Mouse (Mus musculus) MEL (cell line): ENCODE data around the gene 1700001L19Rik. TPM values are rescaled to one million over a fixed set of nuclear protein-coding genes. Genes with fewer than 3 reads are reported as not detected.
"Not testable (repeated sequence)": the region's sequence is repeated elsewhere in the genome, so short reads cannot be mapped to it uniquely, and the experiment has no call there.

Experiments used
- DNase-seq: peaks from one replicate; pipeline ENCODE4 v3.0.0; 2011; ENCODE audit warnings: low read depth, low spot score
- H3K27ac ChIP-seq: 2 replicates; pipeline ENCODE4 v1.5.1; 2012; ENCODE audit warnings: low read depth, mild to moderate bottlenecking, control low read depth, low read length, moderate library complexity; ENCODE audit not compliant: control insufficient read depth
- H3K27me3 ChIP-seq, 2 experiments: fragments of 150-350 bp in 1 of 2; sonication (generic) in 1 of 2; 2 replicates each; pipeline ENCODE4 v1.6.1; 2012; ENCODE audit warnings: low read length in 2 of 2, mild to moderate bottlenecking in 2 of 2, improper control_type of control experiment in 1 of 2, moderate library complexity in 1 of 2; ENCODE audit not compliant: insufficient read depth in 2 of 2, control insufficient read depth in 1 of 2
- H3K36me3 ChIP-seq, 2 experiments: 2 replicates each; pipeline ENCODE4 v1.6.1; 2012 to 2014; ENCODE audit warnings: low read length in 2 of 2, improper control_type of control experiment in 1 of 2, inconsistent platforms in 1 of 2, mild to moderate bottlenecking in 1 of 2; ENCODE audit not compliant: insufficient read depth in 2 of 2, control insufficient read depth in 1 of 2
- H3K4me1 ChIP-seq, 2 experiments: fragments of 150-350 bp in 1 of 2; sonication (generic) in 1 of 2; 2 replicates each; pipeline ENCODE4 v1.6.1; 2012; ENCODE audit warnings: low read length in 2 of 2, improper control_type of control experiment in 1 of 2, mild to moderate bottlenecking in 1 of 2; ENCODE audit not compliant: insufficient read depth in 2 of 2, control insufficient read depth in 1 of 2
- H3K4me3 ChIP-seq, 2 experiments: fragments of 150-350 bp in 1 of 2; sonication (generic) in 1 of 2; 2 replicates each; pipeline ENCODE4 v1.5.1; 2012; ENCODE audit warnings: low read depth in 2 of 2, low read length in 2 of 2, mild to moderate bottlenecking in 2 of 2, moderate library complexity in 2 of 2, control low read depth in 1 of 2, improper control_type of control experiment in 1 of 2; ENCODE audit not compliant: control insufficient read depth in 1 of 2, insufficient read depth in 1 of 2
- H3K79me2 ChIP-seq: 2 replicates; pipeline ENCODE4 v1.6.1; 2012; ENCODE audit warnings: mild to moderate bottlenecking, low read length, moderate library complexity; ENCODE audit not compliant: control insufficient read depth, poor library complexity, insufficient read depth
- H3K9ac ChIP-seq: 2 replicates; pipeline ENCODE4 v1.6.1; 2012; ENCODE audit warnings: low read depth, mild to moderate bottlenecking, control low read depth, low read length, moderate library complexity; ENCODE audit not compliant: control insufficient read depth, poor library complexity, severe bottlenecking
- H3K9me3 ChIP-seq: fragments of 150-350 bp; sonication (generic); replicated peaks from 2 replicates; pipeline ENCODE4 v1.6.1; 2012; ENCODE audit warnings: mild to moderate bottlenecking, low read length, improper control_type of control experiment, moderate library complexity; ENCODE audit not compliant: insufficient read depth
- CHD2 ChIP-seq: IDR thresholded peaks from 2 replicates; pipeline ENCODE4 v1.6.1; 2011; ENCODE audit warnings: low read length, improper control_type of control experiment
- CTCF ChIP-seq, 3 experiments: IDR thresholded peaks in 2 of 3; conservative IDR thresholded peaks in 1 of 3; 2 replicates each; pipeline ENCODE4 v1.5.1; 2011 to 2012; ENCODE audit warnings: low read length in 3 of 3, low read depth in 2 of 3, mild to moderate bottlenecking in 2 of 3, improper control_type of control experiment in 1 of 3, inconsistent platforms in 1 of 3, mixed read lengths in 1 of 3, moderate library complexity in 1 of 3; ENCODE audit not compliant: control insufficient read depth in 1 of 3, insufficient read depth in 1 of 3, poor library complexity in 1 of 3, severe bottlenecking in 1 of 3
- GATA1 ChIP-seq: IDR thresholded peaks from 2 replicates; pipeline ENCODE4 v1.6.1; 2011; ENCODE audit warnings: low read depth, low read length, improper control_type of control experiment
- HCFC1 ChIP-seq: IDR thresholded peaks from 2 replicates; pipeline ENCODE4 v1.6.1; 2012; ENCODE audit warnings: low read depth, mild to moderate bottlenecking, inconsistent platforms, low read length, improper control_type of control experiment, moderate library complexity
- KAT2A ChIP-seq: conservative IDR thresholded peaks from 2 replicates; pipeline ENCODE4 v1.6.1; 2012; ENCODE audit warnings: low read depth, low read length, improper control_type of control experiment, inconsistent platforms
- MAFK ChIP-seq: IDR thresholded peaks from 2 replicates; pipeline ENCODE4 v1.6.1; 2011; ENCODE audit warnings: low read depth, mild to moderate bottlenecking, low read length, improper control_type of control experiment, borderline replicate concordance
- MXI1 ChIP-seq: IDR thresholded peaks from 2 replicates; pipeline ENCODE4 v1.6.1; 2011; ENCODE audit warnings: mild to moderate bottlenecking, low read depth, low read length, improper control_type of control experiment
- MYB ChIP-seq: IDR thresholded peaks from 2 replicates; pipeline ENCODE4 v1.6.1; 2011; ENCODE audit warnings: mild to moderate bottlenecking, low read depth, low read length, improper control_type of control experiment
- NRF1 ChIP-seq: IDR thresholded peaks from 2 replicates; pipeline ENCODE4 v1.6.1; 2014; ENCODE audit warnings: low read depth, mild to moderate bottlenecking, inconsistent platforms, low read length, improper control_type of control experiment, moderate library complexity; ENCODE audit not compliant: poor library complexity, insufficient read depth, severe bottlenecking
- RAD21 ChIP-seq: IDR thresholded peaks from 2 replicates; pipeline ENCODE4 v1.6.1; 2011; ENCODE audit warnings: mild to moderate bottlenecking, low read depth, low read length, improper control_type of control experiment
- RCOR1 ChIP-seq: IDR thresholded peaks from 2 replicates; pipeline ENCODE4 v1.6.1; 2012; ENCODE audit warnings: low read depth, mild to moderate bottlenecking, inconsistent platforms, low read length, improper control_type of control experiment
- SIN3A ChIP-seq: IDR thresholded peaks from 2 replicates; pipeline ENCODE4 v1.6.1; 2012; ENCODE audit warnings: low read length, improper control_type of control experiment, inconsistent platforms
- SMC3 ChIP-seq: IDR thresholded peaks from 2 replicates; pipeline ENCODE4 v1.6.1; 2011; ENCODE audit warnings: low read depth, low read length, improper control_type of control experiment
- TBP ChIP-seq: IDR thresholded peaks from 2 replicates; pipeline ENCODE4 v1.8.0; 2011; ENCODE audit warnings: low read depth, low read length, improper control_type of control experiment
- TCF12 ChIP-seq: IDR thresholded peaks from 2 replicates; pipeline ENCODE4 v1.6.1; 2014; ENCODE audit warnings: low read depth, mild to moderate bottlenecking, inconsistent platforms, low read length, improper control_type of control experiment, moderate library complexity
- USF1 ChIP-seq: IDR thresholded peaks from 2 replicates; pipeline ENCODE4 v1.6.1; 2014; ENCODE audit warnings: low read depth, mild to moderate bottlenecking, inconsistent platforms, low read length, improper control_type of control experiment, moderate library complexity
- ZC3H11A ChIP-seq: IDR thresholded peaks from 2 replicates; pipeline ENCODE4 v1.6.1; 2012; ENCODE audit warnings: low read depth, mild to moderate bottlenecking, inconsistent platforms, low read length, improper control_type of control experiment
- ZMIZ1 ChIP-seq: IDR thresholded peaks from 2 replicates; pipeline ENCODE4 v1.6.1; 2012; ENCODE audit warnings: low read depth, mild to moderate bottlenecking, inconsistent platforms, low read length, improper control_type of control experiment, moderate library complexity
- ZNF384 ChIP-seq: IDR thresholded peaks from 2 replicates; pipeline ENCODE4 v1.6.1; 2012; ENCODE audit warnings: low read depth, mild to moderate bottlenecking, inconsistent platforms, low read length, improper control_type of control experiment
- polyA plus RNA-seq, 2 experiments: library from polyadenylated mRNA; stranded (reverse) in 1 of 2; unstranded in 1 of 2; fragments of >175 nt in 1 of 2; fragments of >200 nt in 1 of 2; gene quantifications; 2 replicates each; pipeline versions ENCODE4 v1.2.1 to v1.2.4; 2012; ENCODE audit warnings: low replicate concordance in 2 of 2, low read depth in 1 of 2; ENCODE audit not compliant: insufficient read length in 2 of 2, insufficient read depth in 1 of 2, missing spikeins in 1 of 2
- total RNA-seq: library from RNA; depleted of rRNA; stranded (reverse); fragments of 300-350 nt; gene quantifications from 2 replicates; pipeline ENCODE4 v1.2.3, GENCODE M21; 2012; rRNA removed

1700001L19Rik gene
- total RNA-seq: not detected in 2 replicates
- polyA plus RNA-seq: not detected

DNA sequence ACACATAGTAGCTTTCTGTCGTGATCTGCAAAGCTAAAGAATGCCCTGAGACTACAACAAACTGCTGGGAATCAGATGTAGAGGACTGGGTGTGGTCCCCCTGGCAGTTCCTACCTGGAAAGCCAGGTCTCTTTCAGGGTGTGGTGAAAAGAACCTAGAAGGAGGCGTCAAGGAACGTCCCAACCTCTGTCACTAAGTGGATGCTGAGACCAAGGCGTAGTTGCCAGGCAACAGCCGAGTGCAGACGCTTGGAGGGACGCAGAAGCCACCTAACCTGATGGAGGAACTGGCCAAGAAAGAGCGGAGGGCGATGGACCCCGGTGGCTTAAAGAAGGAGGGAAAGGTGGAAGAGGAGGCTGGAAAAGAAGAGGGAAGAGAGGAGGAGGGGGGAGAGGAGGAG lies at the start of gene 1700001L19Rik:
Gene 1700001L19Rik (plus strand): TSS at position 223 of the 400 bp plus-strand sequence.
- H3K27me3 ChIP-seq: no peaks in the 10 kb centered on the region
- DNase-seq: no peak
- H3K9me3 ChIP-seq: no peaks in the 10 kb centered on the region
- TF ChIP-seq MYB (no peak), CHD2 (no peak), KAT2A (no peak), RAD21 (no peak), SMC3 (no peak), NRF1 (no peak), HCFC1 (no peak), USF1 (no peak), SIN3A (no peak), TBP (no peak), ZC3H11A (no peak), CTCF (IDR thresholded peaks at IDR 0.05 in 2 of 3, conservative IDR thresholded peaks at IDR 0.05 in 1 of 3; ENCODE audit: control insufficient read depth in 1 of 3, insufficient read depth in 1 of 3, low read depth in 2 of 3, low read length in 3 of 3, poor library complexity in 1 of 3, severe bottlenecking in 1 of 3) (no peak), MXI1 (no peak), GATA1 (no peak), RCOR1 (no peak), MAFK (no peak), ZMIZ1 (no peak), TCF12 (no peak), ZNF384 (no peak)
- no peaks in the 10 kb centered on the region for H3K4me1 ChIP-seq
- H3K9ac ChIP-seq: no peak within 1 kb of the TSS
- H3K79me2 ChIP-seq: no peaks in the 10 kb centered on the region
- no peak within 1 kb of the TSS for H3K4me3 ChIP-seq
- no peaks in the 10 kb centered on the region for H3K36me3 ChIP-seq
- H3K27ac ChIP-seq: no peak within 1 kb of the TSS

DNA sequence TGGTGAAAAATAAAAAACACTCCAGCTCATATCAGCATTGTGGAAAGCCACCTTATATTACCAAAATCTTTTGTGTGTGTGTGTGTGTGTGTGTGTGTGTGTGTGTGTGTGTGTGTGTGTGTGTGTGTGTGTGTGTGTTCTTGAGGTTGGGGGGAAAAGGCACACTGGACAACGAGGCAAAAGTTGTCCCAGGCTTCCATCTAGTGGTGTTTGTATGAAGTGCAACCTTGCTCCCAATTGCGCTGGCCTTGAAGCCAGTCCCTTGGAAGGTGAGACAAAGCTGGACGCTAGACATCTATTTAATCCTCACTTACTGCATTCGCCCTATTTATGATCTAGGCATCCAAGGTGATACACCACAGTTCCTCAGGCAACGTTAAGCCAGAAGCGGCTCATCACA lies 43.8 kb upstream of the 1700001L19Rik start:
- H3K9ac ChIP-seq, H3K4me3 ChIP-seq, H3K9me3 ChIP-seq, H3K79me2 ChIP-seq, H3K4me1 ChIP-seq, H3K36me3 ChIP-seq, DNase-seq, H3K27ac ChIP-seq, H3K27me3 ChIP-seq: not testable (repeated sequence)
